Comparison of ENCODE assay signal across 22 mouse cellular contexts in the genomic region with DNA sequence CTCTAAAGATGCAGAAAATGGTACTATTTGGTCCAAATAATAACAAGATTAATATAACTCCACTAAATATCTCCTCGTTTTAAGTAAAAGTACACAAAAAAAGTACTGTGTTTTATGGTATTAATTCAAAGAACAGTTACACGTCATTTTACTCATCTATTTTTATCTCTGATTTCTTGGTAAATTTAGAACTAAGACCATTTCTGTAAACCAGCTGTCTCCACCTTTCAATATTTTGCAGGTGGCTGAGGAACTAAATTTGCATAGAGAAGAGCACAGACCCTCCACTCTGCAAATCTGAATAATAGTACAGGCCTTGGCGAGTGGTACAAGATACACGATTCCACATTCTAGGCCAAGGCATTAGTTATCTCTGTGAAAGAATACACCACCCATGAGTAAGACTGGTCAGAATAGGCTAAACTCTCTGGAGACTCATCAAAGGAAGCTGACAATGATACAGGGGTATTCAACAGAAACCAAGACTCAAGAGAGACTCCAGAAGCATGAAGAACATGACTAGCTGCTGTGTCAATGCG.
DNase-seq lines count a peak whose midpoint lies in the region; ATAC-seq and TF ChIP-seq lines count a peak whose summit lies in the region.
"Had no signal": no experiment of that assay in that cellular context is flagged by ENCODE, and none has a peak within 500 bp of the region (broad histone marks: within the 10 kb centered on the region; RNA-seq: fewer than 3 reads in every experiment).

No protein-coding gene starts in this region.

- DNase-seq in midbrain, embryonic 11.5 days (ENCODE audit: low spot score, missing footprints) = peak; percentile 37
- DNase-seq in A20 (ENCODE audit: low read depth, low spot score) = peak; percentile 76
- peak; percentile 69 for DNase-seq in CH12.LX (ENCODE audit: extremely low read depth)
- no peak for DNase-seq in urinary bladder, postnatal 10 days (ENCODE audit: low spot score)
- no peak for DNase-seq in left cerebral cortex, adult 8-10 months (ENCODE audit: low spot score in 2 of 2)
- DNase-seq: adrenal gland, adult 2 months; adrenal gland, adult 8-10 months; adrenal gland, postnatal 10 days; adrenal gland, postnatal 14 days; adrenal gland, postnatal 25 days; adrenal gland, postnatal 36 days; B cell, adult 2 months; cerebellum, adult 11 months; cerebellum, adult 11-12 months; cerebellum, adult 18-20 months; cerebellum, adult 2 months; cerebellum, adult 8-10 months had no signal

- dilution Hi-C loops in CH12.LX (cut with MboI; ENCODE audit: extremely low pct_ligation_motif_present, extremely low pct_unique_long_range_greater_than_20kb, low sequenced_read_pairs) = no loop called here

- no peaks in the 10 kb centered on the region for H3K79me2 ChIP-seq in CH12.LX (replicated peaks; ENCODE audit: control insufficient read depth, extremely low read depth, insufficient read depth, poor library complexity, severe bottlenecking)

- no peaks in the 10 kb centered on the region for H3K27me3 ChIP-seq in midbrain, embryonic 11.5 days (ENCODE audit: control insufficient read depth, insufficient read depth, low read length)
- H3K27me3 ChIP-seq in midbrain, embryonic 15.5 days (replicated peaks) = no peaks in the 10 kb centered on the region
- H3K27me3 ChIP-seq in CH12.LX (replicated peaks) = no peaks in the 10 kb centered on the region

- TF ChIP-seq POLR2A in CH12.LX (IDR thresholded peaks at IDR 0.05; ENCODE audit: low read depth, low read length) = no peak

- no peak for TF ChIP-seq CTCF in CH12.LX (conservative IDR thresholded peaks at IDR 0.05 in 1 of 2, IDR thresholded peaks at IDR 0.05 in 1 of 2; ENCODE audit: low read depth in 2 of 2, low read length in 2 of 2)

- no peak overlapping the region for H3K9ac ChIP-seq in midbrain, embryonic 11.5 days (ENCODE audit: low read length)
- no peak overlapping the region for H3K9ac ChIP-seq in midbrain, embryonic 15.5 days
- no peak overlapping the region for H3K9ac ChIP-seq in CH12.LX (ENCODE audit: insufficient read depth, low read depth)

- no peaks in the 10 kb centered on the region for H3K4me1 ChIP-seq in midbrain, embryonic 11.5 days (ENCODE audit: control insufficient read depth, insufficient read depth, low read length)
- no peaks in the 10 kb centered on the region for H3K4me1 ChIP-seq in midbrain, embryonic 15.5 days
- peaks cover 5 to 26% of the 10 kb centered on the region in 2 experiments for H3K4me1 ChIP-seq in CH12.LX (ENCODE audit: control insufficient read depth in 1 of 2, insufficient read depth in 2 of 2)

- 95% methylated on average over 5 of the region's 5 CpGs for WGBS in midbrain, embryonic 11.5 days
- 90% methylated on average over 5 of the region's 5 CpGs for WGBS in midbrain, embryonic 15.5 days

- peak; percentile 50 for TF ChIP-seq EP300 in CH12.LX (IDR thresholded peaks at IDR 0.05; ENCODE audit: low read length)

- H3K36me3 ChIP-seq in midbrain, embryonic 11.5 days (ENCODE audit: control insufficient read depth, insufficient read depth, low read length) = no peaks in the 10 kb centered on the region
- H3K36me3 ChIP-seq in midbrain, embryonic 15.5 days (replicated peaks) = no peaks in the 10 kb centered on the region
- no peaks in the 10 kb centered on the region for H3K36me3 ChIP-seq in CH12.LX (replicated peaks in 1 of 2; ENCODE audit: control insufficient read depth in 1 of 2, insufficient read depth in 1 of 2, low read length in 1 of 2)
- H3K36me3 ChIP-seq: G1E had no signal

- H3K4me3 ChIP-seq in midbrain, embryonic 11.5 days (ENCODE audit: low read depth, low read length) = no peak overlapping the region
- no peak overlapping the region for H3K4me3 ChIP-seq in midbrain, embryonic 15.5 days
- peak overlapping the region in 1 of 3 experiments; percentile 20 for H3K4me3 ChIP-seq in CH12.LX (replicated peaks in 1 of 3; ENCODE audit: low read depth in 2 of 3, low read length in 2 of 3, poor library complexity in 1 of 3)

- H3K9me3 ChIP-seq in midbrain, embryonic 11.5 days (ENCODE audit: control insufficient read depth, low read length) = no peaks in the 10 kb centered on the region
- no peaks in the 10 kb centered on the region for H3K9me3 ChIP-seq in midbrain, embryonic 15.5 days
- peaks cover 2% of the 10 kb centered on the region for H3K9me3 ChIP-seq in CH12.LX (replicated peaks; ENCODE audit: low read length)
- H3K9me3 ChIP-seq: G1E had no signal

- TF ChIP-seq RAD21 in CH12.LX (IDR thresholded peaks at IDR 0.05; ENCODE audit: low read depth, low read length) = no peak; the same call in 1 of the 2 replicates

- in situ Hi-C loops in CH12.LX (cut with MboI; ENCODE audit: low pct_ligation_motif_present, low pct_unique_long_range_greater_than_20kb, low sequenced_read_pairs) = no loop called here

- H3K4me2 ChIP-seq in midbrain, embryonic 11.5 days = no peak overlapping the region
- no peak overlapping the region for H3K4me2 ChIP-seq in midbrain, embryonic 15.5 days
- peak overlapping the region; percentile 15 for H3K4me2 ChIP-seq in CH12.LX (ENCODE audit: insufficient read depth, low read depth, poor library complexity, severe bottlenecking)

- no peak for ATAC-seq in midbrain, embryonic 11.5 days (ENCODE audit: low FRiP score)
- ATAC-seq in midbrain, embryonic 15.5 days (replicated peaks) = no peak
- ATAC-seq: activated CD4-positive, CD25-positive, alpha-beta regulatory T cell, adult 4 months; CD4-positive, CD25-positive, alpha-beta regulatory T cell, adult 4 months; Patski had no signal

- no peak overlapping the region for H3K27ac ChIP-seq in midbrain, embryonic 11.5 days (ENCODE audit: low read depth, low read length)
- H3K27ac ChIP-seq in midbrain, embryonic 15.5 days = no peak overlapping the region
- no peak overlapping the region; the same call in 1 of the 2 replicates for H3K27ac ChIP-seq in CH12.LX (ENCODE audit: insufficient read depth, low read depth)

TF ChIP-seq in CH12.LX, 34 proteins besides CTCF, POLR2A, EP300 and RAD21:
- no peak for TF ChIP-seq SMC3 (IDR thresholded peaks at IDR 0.05; ENCODE audit: low read depth, low read length)
- no peak for TF ChIP-seq MAFK (IDR thresholded peaks at IDR 0.05; ENCODE audit: insufficient replicate concordance, low read length)
- TF ChIP-seq ZC3H11A (IDR thresholded peaks at IDR 0.05; ENCODE audit: low read depth, low read length) = no peak
- TF ChIP-seq MEF2A (IDR thresholded peaks at IDR 0.05; ENCODE audit: borderline replicate concordance, low read depth, low read length) = peak; percentile 83; the same call in 1 of the 2 replicates
- TF ChIP-seq CHD1 (IDR thresholded peaks at IDR 0.05; ENCODE audit: low read depth, low read length) = no peak
- no peak for TF ChIP-seq MAZ (IDR thresholded peaks at IDR 0.05; ENCODE audit: low read depth, low read length)
- no peak for TF ChIP-seq KAT2A (IDR thresholded peaks at IDR 0.05; ENCODE audit: insufficient replicate concordance, low read length)
- no peak for TF ChIP-seq JUN (IDR thresholded peaks at IDR 0.05; ENCODE audit: insufficient read depth, low read depth, low read length)
- no peak for TF ChIP-seq RCOR1 (conservative IDR thresholded peaks at IDR 0.05; ENCODE audit: low read depth, low read length)
- no peak for TF ChIP-seq HCFC1 (IDR thresholded peaks at IDR 0.05; ENCODE audit: low read depth, low read length)
- TF ChIP-seq ETS1 (conservative IDR thresholded peaks at IDR 0.05; ENCODE audit: low read depth, low read length) = peak; percentile 51
- no peak for TF ChIP-seq GABPA (IDR thresholded peaks at IDR 0.05; ENCODE audit: insufficient replicate concordance, low read depth, low read length)
- no peak for TF ChIP-seq USF1 (IDR thresholded peaks at IDR 0.05; ENCODE audit: low read depth, low read length)
- no peak for TF ChIP-seq USF2 (conservative IDR thresholded peaks at IDR 0.05; ENCODE audit: low read depth, low read length)
- no peak for TF ChIP-seq UBTF (IDR thresholded peaks at IDR 0.05; ENCODE audit: low read depth, low read length)
- TF ChIP-seq NRF1 (IDR thresholded peaks at IDR 0.05; ENCODE audit: low read depth, low read length) = no peak
- no peak for TF ChIP-seq ZNF384 (IDR thresholded peaks at IDR 0.05; ENCODE audit: low read depth, low read length)
- no peak for TF ChIP-seq PAX5 (IDR thresholded peaks at IDR 0.05; ENCODE audit: low read length)
- TF ChIP-seq TCF12 (IDR thresholded peaks at IDR 0.05; ENCODE audit: low read depth, low read length) = no peak
- TF ChIP-seq IRF4 (IDR thresholded peaks at IDR 0.05; ENCODE audit: low read depth, low read length) = no peak
- TF ChIP-seq ZMIZ1 (IDR thresholded peaks at IDR 0.05; ENCODE audit: low read depth, low read length) = no peak
- TF ChIP-seq JUND (conservative IDR thresholded peaks at IDR 0.05; ENCODE audit: low read depth, low read length) = 0 out of 2 replicates have a peak, but pooled peaks have one; percentile 8
- no peak for TF ChIP-seq SIN3A (IDR thresholded peaks at IDR 0.05; ENCODE audit: low read length)
- TF ChIP-seq POLR2AphosphoS2 (IDR thresholded peaks at IDR 0.05; ENCODE audit: low read depth, low read length) = no peak
- no peak for TF ChIP-seq CHD2 (IDR thresholded peaks at IDR 0.05; ENCODE audit: low read length)
- TF ChIP-seq MYC (IDR thresholded peaks at IDR 0.05; ENCODE audit: low read depth, low read length) = no peak
- no peak for TF ChIP-seq MXI1 (IDR thresholded peaks at IDR 0.05; ENCODE audit: low read depth, low read length)
TF ChIP-seq in CH12.LX: peak in this region for 3.

Comparison
In these comparisons a context has a peak if more than half of its experiments do, and no peak if none do; other contexts are left out.
1. DNase-seq: peak in midbrain, embryonic 11.5 days (single experiment), A20 (single experiment) and CH12.LX (single experiment); none in urinary bladder, postnatal 10 days (single experiment) and left cerebral cortex, adult 8-10 months (0 of 2).